Mouse (Mus musculus): ENCODE results near the gene Sec24a. TPM values are rescaled to one million over a fixed set of nuclear protein-coding genes. Genes with fewer than 3 reads are reported as not detected.

The Sec24a gene
- total RNA-seq, 1 experiment = 10.9 TPM

DNA sequence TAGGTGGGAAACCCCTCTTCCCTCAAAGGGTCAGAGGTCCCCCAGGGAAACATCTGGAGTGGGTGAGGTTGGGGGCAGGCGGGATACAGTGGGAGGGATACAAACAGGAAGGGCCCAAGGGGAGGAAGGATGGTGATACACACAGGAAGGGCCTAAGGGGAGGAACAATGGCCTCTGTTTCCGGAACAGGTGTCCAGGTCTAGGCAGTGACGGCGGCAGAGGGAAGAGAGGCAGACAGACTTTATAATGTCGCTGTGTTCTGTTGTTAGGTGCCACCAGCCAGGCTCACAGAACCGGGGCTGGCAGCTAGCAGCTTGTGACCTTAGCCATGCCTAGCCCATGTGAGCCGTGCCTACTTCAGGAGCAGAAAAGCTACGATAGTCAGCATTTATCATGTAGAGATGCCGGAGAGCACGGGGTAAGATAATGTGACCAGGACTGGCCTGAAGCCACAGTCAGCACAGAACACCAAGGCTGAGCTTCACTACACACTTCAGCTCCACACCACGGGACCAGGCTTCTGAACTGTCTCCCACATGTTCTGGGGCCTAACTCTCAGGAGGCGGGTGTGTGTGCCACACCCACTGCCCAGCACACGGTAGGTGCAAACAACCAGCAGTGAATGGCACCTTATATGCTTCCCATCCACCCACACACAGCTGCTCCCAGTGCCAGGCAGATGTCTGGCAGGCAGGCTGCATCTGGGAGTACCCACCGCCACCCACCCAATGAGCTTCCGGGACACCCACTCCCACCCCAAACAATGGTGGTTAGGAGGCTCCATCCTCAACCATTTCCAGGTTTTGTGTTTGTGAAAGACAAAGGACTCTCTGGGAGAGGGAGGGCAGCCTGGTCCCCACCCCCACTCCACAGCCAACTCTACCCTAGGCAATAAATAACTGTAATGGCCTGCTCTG, 116.4 kb downstream of the Sec24a start:
- H3K36me3 ChIP-seq (ENCODE audit: control insufficient read depth, insufficient read depth, low read length, poor library complexity, severe bottlenecking) = peaks cover 39% of the 10 kb centered on the region
- in situ Hi-C loops (cut with MboI; ENCODE audit: low sequenced_read_pairs in 2 of 2, unreplicated experiment in 2 of 2) = no loop called here
- 0 out of 2 replicates have a peak, but pooled peaks have one; percentile 9 for TF ChIP-seq MAFK (IDR thresholded peaks at IDR 0.05; ENCODE audit: insufficient read depth, low read depth, low read length)
- no peak for TF ChIP-seq ZNF384 (IDR thresholded peaks at IDR 0.05; ENCODE audit: low read depth, low read length)
- TF ChIP-seq HCFC1 (IDR thresholded peaks at IDR 0.05; ENCODE audit: borderline replicate concordance, insufficient read depth, low read length) = peak; percentile 31; the same call in 1 of the 2 replicates
- no peaks in the 10 kb centered on the region for H3K9me3 ChIP-seq (ENCODE audit: control insufficient read depth, insufficient read depth, low read depth, low read length)
- H3K4me3 ChIP-seq (ENCODE audit: insufficient read depth in 1 of 2, low read depth in 1 of 2, low read length in 2 of 2, poor library complexity in 1 of 2, severe bottlenecking in 1 of 2) = peak overlapping the region; percentile 49 to 77
- DNase-seq (ENCODE audit: low read depth, low spot score) = no peak
- peaks cover 11 to 36% of the 10 kb centered on the region in 2 experiments for H3K4me1 ChIP-seq (ENCODE audit: control insufficient read depth in 2 of 2, insufficient read depth in 2 of 2, low read length in 2 of 2, poor library complexity in 1 of 2)
- H3K27ac ChIP-seq (ENCODE audit: insufficient read depth, low read depth, low read length, poor library complexity, severe bottlenecking) = peak overlapping the region; percentile 79
- H3K9ac ChIP-seq (ENCODE audit: insufficient read depth, low read depth, low read length, poor library complexity, severe bottlenecking) = peak overlapping the region; percentile 65

DNA sequence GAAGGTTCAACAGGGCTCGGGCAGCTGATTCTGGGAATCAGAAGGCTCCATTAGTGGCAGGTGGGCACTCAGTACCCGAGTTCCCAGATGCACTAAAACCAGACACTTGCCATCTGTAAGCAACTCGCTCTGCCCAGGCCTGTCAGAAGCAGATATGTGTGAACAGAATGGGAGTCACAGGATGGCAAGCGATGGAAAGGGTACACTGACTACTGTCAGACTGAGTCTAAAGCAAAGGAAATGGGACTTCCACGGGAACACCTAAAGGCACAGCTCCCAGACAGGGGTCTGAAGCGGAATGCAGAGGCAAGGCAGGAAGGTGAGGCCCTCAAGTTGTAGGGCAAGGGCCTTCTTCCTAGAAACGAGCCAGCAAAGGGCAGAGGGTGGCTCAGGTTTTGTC, 117.2 kb downstream of the Sec24a start:
- in situ Hi-C loops (cut with MboI; ENCODE audit: low sequenced_read_pairs in 2 of 2, unreplicated experiment in 2 of 2) = no loop called here
- Histone ChIP-seq H3K4me3 (ENCODE audit: insufficient read depth in 1 of 2, low read depth in 1 of 2, low read length in 2 of 2, poor library complexity in 1 of 2, severe bottlenecking in 1 of 2) (peak overlapping the region; percentile 40 to 77; a peak in 3 of 4 replicates), H3K9ac (ENCODE audit: insufficient read depth, low read depth, low read length, poor library complexity, severe bottlenecking) (peak overlapping the region; percentile 65; the same call in 1 of the 2 replicates), H3K4me1 (ENCODE audit: control insufficient read depth in 2 of 2, insufficient read depth in 2 of 2, low read length in 2 of 2, poor library complexity in 1 of 2) (peaks cover 11 to 37% of the 10 kb centered on the region in 2 experiments), H3K36me3 (ENCODE audit: control insufficient read depth, insufficient read depth, low read length, poor library complexity, severe bottlenecking) (peaks cover 39% of the 10 kb centered on the region), H3K9me3 (ENCODE audit: control insufficient read depth, insufficient read depth, low read depth, low read length) (no peaks in the 10 kb centered on the region), H3K27ac (ENCODE audit: insufficient read depth, low read depth, low read length, poor library complexity, severe bottlenecking) (peak overlapping the region; percentile 79; the same call in 1 of the 2 replicates)
- no peak for DNase-seq (ENCODE audit: low read depth, low spot score)
- no peak for TF ChIP-seq CHD2 (IDR thresholded peaks at IDR 0.05; ENCODE audit: low read depth, low read length)
- TF ChIP-seq ZNF384 (IDR thresholded peaks at IDR 0.05; ENCODE audit: low read depth, low read length) = no peak
- no peak for TF ChIP-seq HCFC1 (IDR thresholded peaks at IDR 0.05; ENCODE audit: borderline replicate concordance, insufficient read depth, low read length)
- no peak for TF ChIP-seq ZC3H11A (IDR thresholded peaks at IDR 0.05; ENCODE audit: borderline replicate concordance, low read depth, low read length)
- TF ChIP-seq MAFK (IDR thresholded peaks at IDR 0.05; ENCODE audit: insufficient read depth, low read depth, low read length) = no peak

DNA sequence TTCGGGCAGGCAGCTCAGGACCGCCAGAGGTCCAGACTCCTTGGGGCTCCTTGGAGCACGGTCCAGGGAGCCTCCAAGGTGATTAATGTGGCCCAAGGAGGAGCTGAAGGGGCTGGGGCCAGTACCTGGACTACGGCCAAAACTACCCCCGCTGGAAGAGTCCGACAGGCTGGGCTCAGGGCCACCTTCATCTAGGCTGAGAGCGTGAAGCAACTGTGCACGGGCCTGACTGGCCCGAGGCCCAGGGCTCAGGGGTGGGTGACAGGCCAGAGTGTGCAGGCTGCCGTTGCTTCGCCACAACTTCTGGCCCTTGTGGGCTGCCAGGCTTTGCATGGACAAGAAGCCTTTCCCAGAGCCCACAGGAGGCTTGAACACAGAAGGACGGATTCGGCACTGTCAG, 118.1 kb downstream of the Sec24a start:
- Histone ChIP-seq H3K36me3 (ENCODE audit: control insufficient read depth, insufficient read depth, low read length, poor library complexity, severe bottlenecking) (peaks cover 39% of the 10 kb centered on the region), H3K4me1 (ENCODE audit: control insufficient read depth in 2 of 2, insufficient read depth in 2 of 2, low read length in 2 of 2, poor library complexity in 1 of 2) (peaks cover 11 to 40% of the 10 kb centered on the region in 2 experiments), H3K4me3 (ENCODE audit: insufficient read depth in 1 of 2, low read depth in 1 of 2, low read length in 2 of 2, poor library complexity in 1 of 2, severe bottlenecking in 1 of 2) (no peak overlapping the region), H3K27ac (ENCODE audit: insufficient read depth, low read depth, low read length, poor library complexity, severe bottlenecking) (no peak overlapping the region), H3K9ac (ENCODE audit: insufficient read depth, low read depth, low read length, poor library complexity, severe bottlenecking) (peak overlapping the region; percentile 8; the same call in 1 of the 2 replicates), H3K9me3 (ENCODE audit: control insufficient read depth, insufficient read depth, low read depth, low read length) (no peaks in the 10 kb centered on the region)
- in situ Hi-C loops (cut with MboI; ENCODE audit: low sequenced_read_pairs in 2 of 2, unreplicated experiment in 2 of 2) = no loop called here
- no peak for DNase-seq (ENCODE audit: low read depth, low spot score)
- TF ChIP-seq ZC3H11A (IDR thresholded peaks at IDR 0.05; ENCODE audit: borderline replicate concordance, low read depth, low read length) (no peak), MAFK (IDR thresholded peaks at IDR 0.05; ENCODE audit: insufficient read depth, low read depth, low read length) (no peak), CHD2 (IDR thresholded peaks at IDR 0.05; ENCODE audit: low read depth, low read length) (no peak), HCFC1 (IDR thresholded peaks at IDR 0.05; ENCODE audit: borderline replicate concordance, insufficient read depth, low read length) (no peak), ZNF384 (IDR thresholded peaks at IDR 0.05; ENCODE audit: low read depth, low read length) (no peak)

DNA sequence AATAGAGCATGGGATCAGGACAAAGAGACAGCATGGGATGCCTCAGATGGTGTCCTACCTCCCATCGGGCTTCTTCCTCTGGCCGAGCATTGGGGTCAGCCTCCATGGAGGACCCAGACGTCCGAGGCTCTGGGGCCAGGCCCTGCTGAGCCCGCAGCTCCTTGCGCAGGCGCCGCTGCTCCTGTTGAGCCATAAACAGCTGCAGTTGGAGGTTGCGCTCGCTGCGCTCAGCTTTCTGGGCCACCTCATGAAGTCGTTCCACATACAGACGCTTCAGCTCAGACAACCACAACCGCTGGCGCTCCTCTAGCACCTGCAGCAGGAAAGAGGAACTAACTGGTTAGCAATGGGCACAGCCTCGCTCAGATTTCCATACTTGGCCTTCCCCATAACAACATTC, 119.2 kb downstream of the Sec24a start:
- H3K4me1 ChIP-seq (ENCODE audit: control insufficient read depth in 2 of 2, insufficient read depth in 2 of 2, low read length in 2 of 2, poor library complexity in 1 of 2) = peaks cover 10 to 41% of the 10 kb centered on the region in 2 experiments
- no peak for DNase-seq (ENCODE audit: low read depth, low spot score)
- peak overlapping the region; percentile 1; the same call in 1 of the 2 replicates for H3K27ac ChIP-seq (ENCODE audit: insufficient read depth, low read depth, low read length, poor library complexity, severe bottlenecking)
- peaks cover 39% of the 10 kb centered on the region for H3K36me3 ChIP-seq (ENCODE audit: control insufficient read depth, insufficient read depth, low read length, poor library complexity, severe bottlenecking)
- H3K4me3 ChIP-seq (ENCODE audit: insufficient read depth in 1 of 2, low read depth in 1 of 2, low read length in 2 of 2, poor library complexity in 1 of 2, severe bottlenecking in 1 of 2) = peak overlapping the region; percentile 39 to 46; a peak in 3 of 4 replicates
- peak overlapping the region; percentile 37; the same call in 1 of the 2 replicates for H3K9ac ChIP-seq (ENCODE audit: insufficient read depth, low read depth, low read length, poor library complexity, severe bottlenecking)
- no peaks in the 10 kb centered on the region for H3K9me3 ChIP-seq (ENCODE audit: control insufficient read depth, insufficient read depth, low read depth, low read length)
- TF ChIP-seq CHD2 (IDR thresholded peaks at IDR 0.05; ENCODE audit: low read depth, low read length) (no peak), HCFC1 (IDR thresholded peaks at IDR 0.05; ENCODE audit: borderline replicate concordance, insufficient read depth, low read length) (no peak), ZNF384 (IDR thresholded peaks at IDR 0.05; ENCODE audit: low read depth, low read length) (no peak), MAFK (IDR thresholded peaks at IDR 0.05; ENCODE audit: insufficient read depth, low read depth, low read length) (no peak), ZC3H11A (IDR thresholded peaks at IDR 0.05; ENCODE audit: borderline replicate concordance, low read depth, low read length) (no peak)
- in situ Hi-C loops (cut with MboI; ENCODE audit: low sequenced_read_pairs in 2 of 2, unreplicated experiment in 2 of 2) = no loop called here
